Mouse (Mus musculus) C2C12 (cell line): ENCODE measurements around the gene Paip2b.

ENCODE experiments used
- CTCF ChIP-seq: IDR thresholded peaks from one replicate; pipeline ENCODE4 v1.5.1; 2011; ENCODE audit not compliant: control insufficient read depth, insufficient read depth, insufficient read length
- FOSL1 ChIP-seq: IDR thresholded peaks from one replicate; pipeline ENCODE4 v1.8.0; 2011; ENCODE audit warnings: mild to moderate bottlenecking, low read length; ENCODE audit not compliant: poor library complexity, insufficient read depth, severe bottlenecking
- MAX ChIP-seq: IDR thresholded peaks from one replicate; pipeline ENCODE4 v1.6.1; 2011; ENCODE audit warnings: mild to moderate bottlenecking, control low read depth
- MYOD1 ChIP-seq: IDR thresholded peaks from one replicate; pipeline ENCODE4 v1.6.1; 2011; ENCODE audit warnings: low read depth; ENCODE audit not compliant: control insufficient read depth, insufficient read length
- MYOG ChIP-seq: IDR thresholded peaks from one replicate; pipeline ENCODE4 v1.6.1; 2011; ENCODE audit not compliant: control insufficient read depth, insufficient read length; ENCODE audit errors: extremely low read depth
- USF1 ChIP-seq: IDR thresholded peaks from one replicate; pipeline ENCODE4 v1.6.1; 2011; ENCODE audit warnings: low read depth, mild to moderate bottlenecking, control low read depth, moderate library complexity

DNA sequence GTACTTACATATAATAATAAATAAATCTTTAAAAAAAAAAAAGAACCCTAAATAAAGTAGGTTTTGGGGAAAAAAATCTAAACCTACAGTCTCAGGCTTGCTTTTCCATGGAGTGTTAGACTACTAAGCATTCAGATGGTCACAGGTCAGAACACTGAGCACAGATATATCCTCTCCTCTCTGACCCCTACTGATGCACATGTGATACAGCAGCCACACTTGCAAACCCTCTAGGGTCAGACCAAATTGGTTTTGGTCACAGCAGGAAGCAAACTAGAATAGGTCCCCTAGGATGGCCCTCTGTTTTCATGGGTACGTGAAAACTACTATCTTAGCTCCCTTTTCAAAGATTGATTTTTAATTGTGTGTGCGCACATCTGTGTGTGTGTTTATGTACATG, 5.3 kb upstream of the Paip2b start:
- no peak for TF ChIP-seq CTCF
- no peak for TF ChIP-seq USF1
- TF ChIP-seq MYOG, result no peak
- TF ChIP-seq MAX, result no peak
- TF ChIP-seq FOSL1, result no peak
- TF ChIP-seq MYOD1, result no peak
